Mouse (Mus musculus) forebrain, embryonic 12.5 days (tissue): Measurements from ENCODE around the gene Scgb1a1. TPM values are rescaled to one million over a fixed set of nuclear protein-coding genes. Genes with fewer than 3 reads are reported as not detected.

Experiments
- ATAC-seq: fragments of 200-750 bp; cut with Nextera tagmentation; 2 replicates; pipeline ENCODE4 v1.8.0; 2017; ENCODE audit warnings: moderate TSS enrichment; ENCODE audit not compliant: low FRiP score
- H3K27ac ChIP-seq: fragments of 300-500 bp; sonication (generic); 2 replicates; pipeline ENCODE4 v1.5.1; 2016; ENCODE audit warnings: mild to moderate bottlenecking
- H3K27me3 ChIP-seq: fragments of 300-500 bp; sonication (generic); 2 replicates; pipeline ENCODE4 v1.6.1; 2016; ENCODE audit warnings: mild to moderate bottlenecking
- H3K36me3 ChIP-seq: fragments of 300-500 bp; sonication (generic); replicated peaks from 2 replicates; pipeline ENCODE4 v1.6.1; 2016; ENCODE audit warnings: mild to moderate bottlenecking
- H3K4me1 ChIP-seq: fragments of 300-500 bp; sonication (generic); 2 replicates; pipeline ENCODE4 v1.6.1; 2016
- H3K4me2 ChIP-seq: fragments of 300-500 bp; sonication (generic); 2 replicates; pipeline ENCODE4 v1.6.1; 2016; ENCODE audit warnings: mild to moderate bottlenecking, moderate library complexity
- H3K4me3 ChIP-seq: fragments of 300-500 bp; sonication (generic); replicated peaks from 2 replicates; pipeline ENCODE4 v1.5.1; 2016; ENCODE audit warnings: mild to moderate bottlenecking
- H3K9ac ChIP-seq: fragments of 300-500 bp; sonication (generic); 2 replicates; pipeline ENCODE4 v1.6.1; 2016; ENCODE audit warnings: mild to moderate bottlenecking
- H3K9me3 ChIP-seq: fragments of 300-500 bp; sonication (generic); 2 replicates; pipeline ENCODE4 v1.6.1; 2016
- WGBS: fragments of 180-500 bp; shearing (Covaris S2); methylation state at CpG from one replicate; pipeline ENCODE4 v1.1.7; 2016; 5-methylcytosine and 5-hydroxymethylcytosine counted together
- polyA plus RNA-seq: library from polyadenylated mRNA; unstranded; fragments of >200 nt; fragmentation: Nextera tagmentation; extraction: Ambion mirVana; gene quantifications from 2 replicates; pipeline ENCODE4 v1.2.1, GENCODE M21; 2016

The Scgb1a1 gene
- polyA plus RNA-seq, 1 experiment from 2014 or later: not detected

- Histone ChIP-seq H3K4me3 (no peak overlapping the region), H3K4me1 (no peaks in the 10 kb centered on the region), H3K27me3 (no peaks in the 10 kb centered on the region), H3K9ac (no peak overlapping the region), H3K27ac (no peak overlapping the region), H3K9me3 (no peaks in the 10 kb centered on the region), H3K4me2 (no peak overlapping the region), H3K36me3 (peaks cover 25% of the 10 kb centered on the region; the same call in 1 of the 2 replicates)
- 76% methylated on average over 8 of the region's 8 CpGs for WGBS
- no peak for ATAC-seq
Measured at GRCm38 (mm10) chr19:9112043-9112442, 24.3 kb upstream of the Scgb1a1 start.

GRCm38 (mm10) chr19:9110182-9110869 lies 22.6 kb upstream of the Scgb1a1 start:
- Histone ChIP-seq H3K4me3 (no peak overlapping the region), H3K36me3 (peaks cover 16% of the 10 kb centered on the region; the same call in 1 of the 2 replicates), H3K9me3 (no peaks in the 10 kb centered on the region), H3K27me3 (no peaks in the 10 kb centered on the region), H3K9ac (no peak overlapping the region), H3K4me2 (no peak overlapping the region), H3K4me1 (no peaks in the 10 kb centered on the region), H3K27ac (no peak overlapping the region)
- 58% methylated on average over 4 of the region's 4 CpGs for WGBS
- ATAC-seq: peak; percentile 82

- Histone ChIP-seq H3K27ac (no peak overlapping the region), H3K4me2 (no peak overlapping the region)
- 87% methylated on average over 1 of the region's 1 CpGs for WGBS
Measured at GRCm38 (mm10) chr19:9108536-9108935, 20.8 kb upstream of the Scgb1a1 start.

GRCm38 (mm10) chr19:9107379-9107755 lies 19.6 kb upstream of the Scgb1a1 start:
- Histone ChIP-seq H3K9ac (0 out of 2 replicates have a peak overlapping the region, but pooled peaks have one; percentile 3), H3K4me3 (no peak overlapping the region), H3K4me1 (no peaks in the 10 kb centered on the region), H3K4me2 (no peak overlapping the region), H3K27me3 (no peaks in the 10 kb centered on the region), H3K27ac (no peak overlapping the region), H3K36me3 (0 out of 2 replicates have a peak, but pooled peaks cover 5% of the 10 kb centered on the region), H3K9me3 (no peaks in the 10 kb centered on the region)
- WGBS: 74% methylated on average over 1 of the region's 1 CpGs
- ATAC-seq: no peak

More at GRCm38 (mm10) chr19:9108536-9108935, 20.8 kb upstream of the Scgb1a1 start:
- no peak for ATAC-seq
- Histone ChIP-seq H3K9ac (no peak overlapping the region), H3K27me3 (no peaks in the 10 kb centered on the region), H3K4me3 (no peak overlapping the region), H3K9me3 (no peaks in the 10 kb centered on the region), H3K36me3 (peaks cover 5% of the 10 kb centered on the region; the same call in 1 of the 2 replicates), H3K4me1 (no peaks in the 10 kb centered on the region)

GRCm38 (mm10) chr19:9106751-9107378 lies 19.1 kb upstream of the Scgb1a1 start:
- Histone ChIP-seq H3K27me3 (no peaks in the 10 kb centered on the region), H3K4me3 (no peak overlapping the region), H3K36me3 (0 out of 2 replicates have a peak, but pooled peaks cover under 1% of the 10 kb centered on the region), H3K4me1 (no peaks in the 10 kb centered on the region), H3K9me3 (no peaks in the 10 kb centered on the region), H3K27ac (no peak overlapping the region), H3K4me2 (no peak overlapping the region), H3K9ac (0 out of 2 replicates have a peak overlapping the region, but pooled peaks have one; percentile 3)
- ATAC-seq: no peak
- WGBS: 61% methylated on average over 4 of the region's 4 CpGs

- no peaks in the 10 kb centered on the region for H3K9me3 ChIP-seq
Measured at GRCm38 (mm10) chr19:9106096-9106495, 18.3 kb upstream of the Scgb1a1 start.

GRCm38 (mm10) chr19:9105101-9105685 lies 17.4 kb upstream of the Scgb1a1 start:
- H3K27ac ChIP-seq: no peak overlapping the region
- no peak for ATAC-seq
- H3K4me3 ChIP-seq: no peak overlapping the region
- no peaks in the 10 kb centered on the region for H3K27me3 ChIP-seq
- no peaks in the 10 kb centered on the region for H3K9me3 ChIP-seq
- no peak overlapping the region for H3K4me2 ChIP-seq
- no peaks in the 10 kb centered on the region for H3K36me3 ChIP-seq
- no peaks in the 10 kb centered on the region for H3K4me1 ChIP-seq
- H3K9ac ChIP-seq: no peak overlapping the region
- 82% methylated on average over 3 of the region's 3 CpGs for WGBS

More at GRCm38 (mm10) chr19:9106096-9106495, 18.3 kb upstream of the Scgb1a1 start:
- Histone ChIP-seq H3K4me3 (no peak overlapping the region), H3K9ac (no peak overlapping the region), H3K4me1 (no peaks in the 10 kb centered on the region), H3K36me3 (no peaks in the 10 kb centered on the region), H3K27ac (no peak overlapping the region), H3K27me3 (no peaks in the 10 kb centered on the region), H3K4me2 (no peak overlapping the region)
- 81% methylated on average over 5 of the region's 5 CpGs for WGBS
- ATAC-seq: no peak

GRCm38 (mm10) chr19:9103986-9104385 lies 16.2 kb upstream of the Scgb1a1 start:
- H3K36me3 ChIP-seq: no peaks in the 10 kb centered on the region
- H3K9me3 ChIP-seq: no peaks in the 10 kb centered on the region
- H3K27ac ChIP-seq: no peak overlapping the region
- no peak overlapping the region for H3K4me2 ChIP-seq
- H3K4me3 ChIP-seq: no peak overlapping the region
- ATAC-seq: no peak
- H3K27me3 ChIP-seq: no peaks in the 10 kb centered on the region
- no peaks in the 10 kb centered on the region for H3K4me1 ChIP-seq
- WGBS: 86% methylated on average over 4 of the region's 4 CpGs
- H3K9ac ChIP-seq: no peak overlapping the region

- no peaks in the 10 kb centered on the region for H3K27me3 ChIP-seq
- H3K4me2 ChIP-seq: no peak overlapping the region
- no peak for ATAC-seq
- no peak overlapping the region for H3K4me3 ChIP-seq
- H3K4me1 ChIP-seq: no peaks in the 10 kb centered on the region
- H3K9ac ChIP-seq: no peak overlapping the region
- no peaks in the 10 kb centered on the region for H3K9me3 ChIP-seq
- H3K36me3 ChIP-seq: no peaks in the 10 kb centered on the region
- no peak overlapping the region for H3K27ac ChIP-seq
- 76% methylated on average over 2 of the region's 2 CpGs for WGBS
Measured at GRCm38 (mm10) chr19:9101062-9101457, 13.3 kb upstream of the Scgb1a1 start.

GRCm38 (mm10) chr19:9100297-9101061 lies 12.7 kb upstream of the Scgb1a1 start:
- WGBS: 91% methylated on average over 17 of the region's 17 CpGs
- no peak for ATAC-seq
- H3K27me3 ChIP-seq: no peaks in the 10 kb centered on the region
- H3K4me1 ChIP-seq: no peaks in the 10 kb centered on the region
- H3K4me3 ChIP-seq: no peak overlapping the region
- H3K27ac ChIP-seq: no peak overlapping the region
- no peaks in the 10 kb centered on the region for H3K9me3 ChIP-seq
- no peak overlapping the region for H3K4me2 ChIP-seq
- no peaks in the 10 kb centered on the region for H3K36me3 ChIP-seq
- no peak overlapping the region for H3K9ac ChIP-seq

GRCm38 (mm10) chr19:9099751-9100150 lies 12.0 kb upstream of the Scgb1a1 start:
- Histone ChIP-seq H3K9ac (no peak overlapping the region), H3K9me3 (no peaks in the 10 kb centered on the region), H3K27ac (no peak overlapping the region), H3K4me2 (no peak overlapping the region), H3K36me3 (no peaks in the 10 kb centered on the region), H3K27me3 (no peaks in the 10 kb centered on the region), H3K4me3 (no peak overlapping the region), H3K4me1 (no peaks in the 10 kb centered on the region)
- 91% methylated on average over 8 of the region's 8 CpGs for WGBS
- no peak for ATAC-seq

- H3K27ac ChIP-seq: no peak overlapping the region
- no peak overlapping the region for H3K4me3 ChIP-seq
- ATAC-seq: no peak
- H3K36me3 ChIP-seq: no peaks in the 10 kb centered on the region
- WGBS: 80% methylated on average over 13 of the region's 13 CpGs
- no peak overlapping the region for H3K4me2 ChIP-seq
- H3K27me3 ChIP-seq: no peaks in the 10 kb centered on the region
- H3K9me3 ChIP-seq: no peaks in the 10 kb centered on the region
- H3K4me1 ChIP-seq: no peaks in the 10 kb centered on the region
- H3K9ac ChIP-seq: no peak overlapping the region
Measured at GRCm38 (mm10) chr19:9097441-9097840, 9.7 kb upstream of the Scgb1a1 start.
